Mouse (Mus musculus) cerebellum, adult 11-12 months (tissue): ENCODE results near the gene Syce1l.

Experiments used
- DNase-seq: peaks from one replicate; pipeline ENCODE4 v3.0.0; 2022

Gene Syce1l

DNA sequence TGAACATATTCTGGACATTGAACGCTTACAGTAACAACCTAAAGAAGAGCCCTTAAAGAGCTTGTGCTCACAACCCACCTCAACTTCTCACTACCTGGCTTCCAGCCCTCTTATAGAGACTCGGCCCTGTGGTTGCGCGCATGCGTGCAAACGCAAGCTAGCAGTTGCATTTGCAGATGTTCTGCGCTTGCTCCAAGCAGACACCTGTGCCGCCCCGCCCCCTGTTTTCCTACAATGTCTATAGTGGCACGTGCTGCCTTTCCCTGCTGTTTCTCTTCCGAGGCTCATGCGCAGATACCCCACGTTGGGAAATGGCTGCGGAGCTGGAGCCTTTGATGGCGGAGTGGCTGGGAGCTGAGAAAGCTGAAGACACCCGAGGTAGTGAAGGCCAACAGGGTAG, at the start of gene Syce1l:
Syce1l (plus strand) TSS at position 288 of the 400 bp plus-strand sequence.
- DNase-seq: no peak

DNA sequence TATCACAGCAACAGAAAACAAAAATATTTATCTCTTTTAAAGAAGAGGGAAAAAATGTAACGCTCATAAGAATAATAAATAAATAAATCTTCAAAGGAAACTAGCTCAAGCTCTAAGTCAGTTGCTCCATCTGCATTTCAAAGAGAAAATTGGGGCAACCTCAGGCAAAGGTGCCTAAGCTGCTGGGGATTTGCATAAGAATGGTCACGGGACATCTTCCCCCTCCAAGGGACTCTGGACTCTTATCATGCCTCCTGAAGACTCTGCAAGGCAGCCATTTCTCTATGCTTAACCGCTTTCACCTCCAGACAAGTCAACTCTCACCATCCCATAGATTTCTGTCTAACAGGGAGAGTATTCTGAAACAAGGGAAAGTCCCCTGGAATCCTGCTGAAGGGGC, 44.6 kb upstream of the Syce1l start:
- no peak for DNase-seq

GRCm38 (mm10) chr8:113632634-113633033, 10.4 kb upstream of the Syce1l start:
- peak; percentile 31 for DNase-seq

GRCm38 (mm10) chr8:113634161-113634560, 8.9 kb upstream of the Syce1l start:
- DNase-seq: peak; percentile 44

DNA sequence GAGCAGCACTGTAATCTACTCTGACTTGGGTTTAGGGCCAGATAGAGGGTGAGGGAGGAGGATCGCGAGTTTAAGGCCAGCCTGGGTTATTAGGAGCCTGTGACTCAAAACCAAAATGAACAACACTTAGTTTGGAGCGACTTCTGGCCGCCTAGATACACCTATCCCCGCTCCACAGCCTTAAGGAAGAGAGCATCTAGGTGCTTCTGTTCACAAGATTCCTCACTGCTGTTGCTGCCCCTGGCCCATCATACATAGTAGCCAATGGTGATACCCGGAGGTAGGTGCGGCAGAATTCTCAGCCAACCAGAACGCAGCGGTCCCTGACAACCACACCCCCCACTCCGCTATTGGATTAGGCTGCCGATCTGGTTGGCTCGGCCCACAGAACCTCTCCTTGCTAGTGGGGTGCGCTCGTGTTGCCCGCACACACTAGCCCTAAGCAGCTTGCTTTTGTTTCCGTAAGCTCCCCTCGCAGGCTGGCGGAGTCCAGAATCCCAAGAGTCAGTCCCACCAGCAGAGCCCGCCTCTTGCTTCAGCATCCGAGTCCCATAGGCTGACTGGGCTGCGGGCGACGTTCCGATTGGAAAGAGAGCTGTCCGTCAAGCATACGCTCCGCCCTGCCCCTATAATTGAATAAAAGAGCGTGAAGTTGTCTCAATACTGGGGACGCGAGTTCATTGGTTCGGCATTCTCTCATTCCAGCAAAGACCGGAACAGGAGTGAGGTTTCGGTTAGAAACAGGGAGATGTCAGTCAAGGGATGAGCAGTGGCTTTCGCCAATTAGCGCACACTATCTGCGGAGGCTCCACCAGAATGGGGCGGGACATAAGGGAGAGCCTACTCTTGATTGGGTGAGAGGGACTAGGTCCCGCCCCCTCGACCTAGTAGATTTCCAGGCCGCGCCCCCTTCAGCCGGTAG, 8.1 kb upstream of the Syce1l start, which contains the start of gene Mon1b:
Mon1b (plus strand) TSS at position 918 of the 922 bp plus-strand sequence.
- peak; percentile 99 for DNase-seq

- no peak for DNase-seq
Observed at GRCm38 (mm10) chr8:113635592-113636279, 7.3 kb upstream of the Syce1l start.

DNA sequence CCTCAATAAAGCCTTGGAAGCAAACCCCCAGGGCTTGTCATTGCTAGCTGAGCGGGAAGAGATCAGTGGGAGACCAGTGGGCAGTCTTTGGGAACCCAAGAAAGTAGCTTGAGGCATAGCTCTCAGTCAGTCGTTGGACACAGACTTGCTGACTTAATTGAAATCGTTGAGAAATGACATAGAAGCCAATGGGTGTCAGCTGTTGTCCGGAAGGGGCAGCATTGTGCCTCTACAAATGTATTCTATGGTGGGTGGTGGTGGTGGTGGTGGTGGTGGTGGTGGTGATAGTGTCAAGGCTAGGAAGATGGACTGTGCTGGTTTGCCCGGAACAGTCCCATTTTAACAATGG, 6.8 kb upstream of the Syce1l start:
- DNase-seq: no peak

- no peak for DNase-seq
Observed at GRCm38 (mm10) chr8:113640357-113640756, 2.7 kb upstream of the Syce1l start.

- DNase-seq: no peak
Observed at GRCm38 (mm10) chr8:113643479-113644210, 632 bp downstream of the Syce1l start.

- DNase-seq: no peak
Observed at GRCm38 (mm10) chr8:113645220-113645619, 2.2 kb downstream of the Syce1l start.

GRCm38 (mm10) chr8:113652450-113652849, 9.4 kb downstream of the Syce1l start:
- no peak for DNase-seq

GRCm38 (mm10) chr8:113653151-113653550, 10.1 kb downstream of the Syce1l start:
- DNase-seq: no peak

DNA sequence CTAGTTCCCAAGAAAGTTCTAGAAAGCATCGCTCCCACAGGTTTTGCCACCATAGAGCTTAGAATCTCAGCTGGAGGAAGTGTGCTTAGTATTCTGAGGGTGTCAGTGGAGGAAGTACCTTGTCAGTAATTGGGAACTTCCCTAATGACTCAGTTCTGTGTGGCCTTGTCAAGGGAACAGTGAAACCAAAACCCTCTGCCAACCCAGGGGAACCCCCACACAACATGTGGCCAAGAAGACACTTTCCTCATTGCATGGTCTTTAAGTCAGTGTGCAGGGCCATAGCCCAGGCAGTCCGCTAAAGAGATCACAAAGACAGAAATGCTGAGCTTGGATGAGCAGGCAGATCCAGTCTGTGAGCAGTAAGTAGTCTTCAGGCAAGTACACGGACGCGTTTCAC, 13.1 kb downstream of the Syce1l start:
- no peak for DNase-seq

GRCm38 (mm10) chr8:113656681-113657298, 13.8 kb downstream of the Syce1l start:
- DNase-seq: no peak

- DNase-seq: no peak
Observed at GRCm38 (mm10) chr8:113660128-113660527, 17.1 kb downstream of the Syce1l start.

DNA sequence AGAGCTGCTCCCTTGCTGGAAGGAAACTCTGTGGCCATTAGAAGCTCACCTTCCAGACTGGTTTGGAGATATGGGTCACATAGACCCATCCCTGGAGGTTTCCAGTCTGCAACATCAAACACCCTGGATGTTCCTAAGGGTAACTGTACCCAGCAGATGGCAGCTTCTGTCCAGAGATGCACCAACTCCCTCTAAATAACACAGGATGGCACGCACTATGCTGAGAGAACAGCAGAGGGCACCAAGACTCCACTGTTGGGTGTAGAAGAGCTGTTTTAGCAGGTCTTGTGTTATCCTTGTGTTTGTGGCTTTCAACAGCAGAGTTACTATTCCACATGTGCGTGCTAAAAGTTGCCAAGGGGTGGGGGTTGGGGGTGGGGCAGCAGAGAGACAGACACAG, 21.5 kb downstream of the Syce1l start:
- DNase-seq: peak; percentile 62

DNA sequence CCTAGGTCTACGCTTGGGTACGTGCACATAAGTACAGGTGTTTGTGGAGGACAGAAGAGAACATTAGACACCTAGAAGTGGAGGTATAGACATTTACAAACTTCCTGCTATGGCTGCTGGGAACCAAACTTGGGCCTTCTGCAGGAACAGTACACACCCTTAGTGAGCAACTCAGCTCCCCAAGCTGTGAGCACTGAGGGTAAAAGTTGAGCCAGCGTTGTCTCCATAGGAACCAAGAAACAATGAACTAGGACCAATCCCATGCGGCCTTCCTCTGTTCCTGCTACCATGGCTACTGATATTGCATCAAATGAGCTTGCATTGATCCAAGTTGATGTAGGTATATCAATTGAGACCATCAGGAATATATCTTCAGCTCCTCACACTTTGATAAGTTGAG, 22.0 kb downstream of the Syce1l start:
- no peak for DNase-seq

DNA sequence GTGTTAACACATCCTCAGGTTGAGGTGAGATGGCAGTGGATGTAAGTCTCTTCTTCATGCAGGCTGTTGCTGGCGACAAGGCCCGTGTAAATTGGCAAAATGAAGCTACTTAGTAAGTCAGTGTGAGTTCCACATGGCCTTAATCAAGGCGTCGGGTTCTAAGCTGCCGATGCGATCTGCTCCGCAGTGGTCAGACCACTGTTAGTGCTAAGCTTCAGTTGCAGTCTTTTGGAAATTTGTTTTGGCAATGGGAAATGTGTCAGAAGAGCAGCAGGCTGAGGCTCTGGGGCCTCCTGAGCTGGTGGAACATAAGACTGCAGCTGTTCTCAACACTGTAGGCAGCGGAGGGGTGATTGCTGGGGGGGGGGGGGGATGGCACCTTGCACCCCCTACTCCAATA, 22.9 kb downstream of the Syce1l start:
- no peak for DNase-seq

- no peak for DNase-seq
Observed at GRCm38 (mm10) chr8:113666714-113667432, 23.9 kb downstream of the Syce1l start.

GRCm38 (mm10) chr8:113669924-113670323, 26.9 kb downstream of the Syce1l start:
- no peak for DNase-seq

DNA sequence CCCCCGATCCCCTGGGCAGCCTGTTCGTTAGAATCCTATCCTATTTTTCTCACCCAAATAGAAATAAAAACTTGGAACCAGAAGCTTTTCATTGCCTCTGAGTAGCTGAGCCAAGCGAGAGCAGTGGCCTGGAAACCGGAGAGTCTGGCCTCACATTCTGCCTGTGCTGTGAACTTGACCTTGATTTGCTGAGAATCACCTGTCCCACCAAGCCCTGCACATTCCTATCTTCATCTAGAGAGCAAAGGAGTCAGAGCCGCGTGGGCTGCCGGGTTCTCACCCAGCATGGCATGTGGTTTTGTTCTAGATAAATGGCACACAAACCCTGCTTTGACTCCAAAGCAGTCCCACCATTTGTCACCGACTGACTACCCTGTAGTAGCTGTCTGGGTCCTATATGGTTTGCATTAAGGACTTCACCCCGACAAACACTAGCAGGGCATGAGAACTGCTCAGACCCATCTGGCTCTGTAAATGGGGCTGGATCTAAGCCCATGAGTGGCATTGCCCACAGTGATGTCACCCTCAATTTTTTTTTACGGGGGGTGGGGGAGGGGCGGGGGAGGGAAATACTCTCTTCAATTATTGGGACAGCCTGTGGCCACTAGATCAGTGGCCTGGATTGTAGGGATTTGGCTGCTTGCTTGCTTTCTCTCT, 29.7 kb downstream of the Syce1l start:
- DNase-seq: peak; percentile 11

GRCm38 (mm10) chr8:113673300-113673699, 30.3 kb downstream of the Syce1l start:
- no peak for DNase-seq
